Mouse (Mus musculus) hindbrain, embryonic 12.5 days (tissue): Measurements from ENCODE around the gene Ring1. TPM values are rescaled to one million over a fixed set of nuclear protein-coding genes. Genes with fewer than 3 reads are reported as not detected.
A peak's percentile ranks its signal among the peaks of the same experiment; 100 is the strongest.
"Not testable (repeated sequence)": the region's sequence is repeated elsewhere in the genome, so short reads cannot be mapped to it uniquely, and the experiment has no call there.

Source experiments
- ATAC-seq: fragments of 200-750 bp; cut with Nextera tagmentation; 2 replicates; pipeline ENCODE4 v1.8.0; 2017; ENCODE audit warnings: moderate TSS enrichment; ENCODE audit not compliant: low FRiP score
- H3K27ac ChIP-seq: fragments of 300-500 bp; sonication (generic); 2 replicates; pipeline ENCODE4 v1.5.1; 2016; ENCODE audit warnings: mild to moderate bottlenecking
- H3K27me3 ChIP-seq: fragments of 300-500 bp; sonication (generic); 2 replicates; pipeline ENCODE4 v1.6.1; 2016; ENCODE audit warnings: mild to moderate bottlenecking
- H3K36me3 ChIP-seq: fragments of 300-500 bp; sonication (generic); 2 replicates; pipeline ENCODE4 v1.6.1; 2016; ENCODE audit warnings: mild to moderate bottlenecking
- H3K4me1 ChIP-seq: fragments of 300-500 bp; sonication (generic); 2 replicates; pipeline ENCODE4 v1.6.1; 2016
- H3K4me2 ChIP-seq: fragments of 300-500 bp; sonication (generic); replicated peaks from 2 replicates; pipeline ENCODE4 v1.6.1; 2016; ENCODE audit warnings: mild to moderate bottlenecking
- H3K4me3 ChIP-seq: fragments of 300-500 bp; sonication (generic); 2 replicates; pipeline ENCODE4 v1.5.1; 2016; ENCODE audit warnings: mild to moderate bottlenecking
- H3K9ac ChIP-seq: fragments of 300-500 bp; sonication (generic); 2 replicates; pipeline ENCODE4 v1.6.1; 2016; ENCODE audit warnings: mild to moderate bottlenecking, moderate library complexity
- H3K9me3 ChIP-seq: fragments of 300-500 bp; sonication (generic); replicated peaks from 2 replicates; pipeline ENCODE4 v1.6.1; 2016; ENCODE audit warnings: mild to moderate bottlenecking
- WGBS: fragments of 180-500 bp; shearing (Covaris S2); methylation state at CpG from one replicate; pipeline ENCODE4 v1.1.7; 2016; 5-methylcytosine and 5-hydroxymethylcytosine counted together
- polyA plus RNA-seq: library from polyadenylated mRNA; unstranded; fragments of >200 nt; fragmentation: Nextera tagmentation; extraction: Ambion mirVana; gene quantifications from 2 replicates; pipeline ENCODE4 v1.2.1, GENCODE M21; 2016

Gene Ring1
- polyA plus RNA-seq, 1 experiment from 2014 or later = 28.2 TPM

GRCm38 (mm10) chr17:34003426-34003825, 21.1 kb downstream of the Ring1 start:
- H3K36me3 ChIP-seq = no peaks in the 10 kb centered on the region
- H3K27ac ChIP-seq = no peak overlapping the region
- WGBS = 4% methylated on average over 5 of the region's 5 CpGs
- peaks cover 38% of the 10 kb centered on the region for H3K27me3 ChIP-seq
- H3K4me2 ChIP-seq = no peak overlapping the region
- no peaks in the 10 kb centered on the region; the same call in 1 of the 2 replicates for H3K9me3 ChIP-seq
- no peak overlapping the region for H3K4me3 ChIP-seq
- H3K9ac ChIP-seq = no peak overlapping the region
- no peak for ATAC-seq
- H3K4me1 ChIP-seq = peaks cover 14% of the 10 kb centered on the region

- 42% methylated on average over 2 of the region's 2 CpGs for WGBS
Measured at GRCm38 (mm10) chr17:34000796-34001195, 23.7 kb downstream of the Ring1 start.

GRCm38 (mm10) chr17:34000150-34000537, 24.3 kb downstream of the Ring1 start, which contains the start of gene H2-K1:
Gene H2-K1, minus strand, starts transcription at chr17:34000347.
- no peak within 1 kb of the TSS for H3K27ac ChIP-seq
- peak within 1 kb of the TSS; percentile 53 for H3K4me3 ChIP-seq
- H3K4me1 ChIP-seq = peaks cover 14% of the 10 kb centered on the region
- H3K27me3 ChIP-seq = peaks cover 49% of the 10 kb centered on the region
- H3K4me2 ChIP-seq = peak within 1 kb of the TSS; percentile 96
- H3K9ac ChIP-seq = peak within 1 kb of the TSS; percentile 59
- WGBS = under 1% methylated on average over 30 of the region's 30 CpGs
- H3K36me3 ChIP-seq = no peaks in the 10 kb centered on the region
- no peaks in the 10 kb centered on the region for H3K9me3 ChIP-seq
- peak; percentile 81 for ATAC-seq

More at GRCm38 (mm10) chr17:34000796-34001195, 23.7 kb downstream of the Ring1 start:
- H3K4me1 ChIP-seq = peaks cover 14% of the 10 kb centered on the region
- H3K4me2 ChIP-seq, ATAC-seq, H3K9me3 ChIP-seq, H3K9ac ChIP-seq, H3K36me3 ChIP-seq, H3K27ac ChIP-seq: not testable (repeated sequence)
- H3K27me3 ChIP-seq = peaks cover 49% of the 10 kb centered on the region
- peak overlapping the region; percentile 53; the same call in 1 of the 2 replicates for H3K4me3 ChIP-seq

- no peaks in the 10 kb centered on the region for H3K9me3 ChIP-seq
- H3K4me3 ChIP-seq = peak overlapping the region; percentile 53
- peak overlapping the region; percentile 59 for H3K9ac ChIP-seq
- peak overlapping the region; percentile 96 for H3K4me2 ChIP-seq
- peaks cover 14% of the 10 kb centered on the region for H3K4me1 ChIP-seq
- no peak overlapping the region for H3K27ac ChIP-seq
- H3K36me3 ChIP-seq = no peaks in the 10 kb centered on the region
- peaks cover 49% of the 10 kb centered on the region for H3K27me3 ChIP-seq
- 4% methylated on average over 87 of the region's 87 CpGs for WGBS
- ATAC-seq = peak; percentile 46
Measured at GRCm38 (mm10) chr17:33999341-34000149, 24.9 kb downstream of the Ring1 start.

GRCm38 (mm10) chr17:33998697-33999096, 25.8 kb downstream of the Ring1 start:
- peaks cover 14% of the 10 kb centered on the region for H3K4me1 ChIP-seq
- not testable (repeated sequence) for H3K9ac ChIP-seq, H3K9me3 ChIP-seq, H3K4me3 ChIP-seq, ATAC-seq, H3K4me2 ChIP-seq, H3K27ac ChIP-seq, H3K36me3 ChIP-seq
- peaks cover 49% of the 10 kb centered on the region for H3K27me3 ChIP-seq
- WGBS = 59% methylated on average over 5 of the region's 5 CpGs

GRCm38 (mm10) chr17:33997025-33997424, 27.5 kb downstream of the Ring1 start:
- H3K27ac ChIP-seq, H3K9me3 ChIP-seq, H3K9ac ChIP-seq, H3K36me3 ChIP-seq, ATAC-seq, H3K4me3 ChIP-seq, H3K4me2 ChIP-seq: not testable (repeated sequence)
- peaks cover 14% of the 10 kb centered on the region for H3K4me1 ChIP-seq
- 86% methylated on average over 2 of the region's 2 CpGs for WGBS
- peaks cover 44% of the 10 kb centered on the region for H3K27me3 ChIP-seq

- Histone ChIP-seq H3K4me1 (peaks cover 14% of the 10 kb centered on the region), H3K9me3 (no peaks in the 10 kb centered on the region), H3K9ac (no peak overlapping the region), H3K36me3 (no peaks in the 10 kb centered on the region), H3K27me3 (peaks cover 30% of the 10 kb centered on the region), H3K4me3 (no peak overlapping the region), H3K27ac (no peak overlapping the region), H3K4me2 (no peak overlapping the region)
- no peak for ATAC-seq
- 68% methylated on average over 3 of the region's 3 CpGs for WGBS
Measured at GRCm38 (mm10) chr17:33995651-33996050, 28.8 kb downstream of the Ring1 start.

- H3K36me3 ChIP-seq = no peaks in the 10 kb centered on the region
- no peak overlapping the region for H3K4me3 ChIP-seq
- 92% methylated on average over 8 of the region's 8 CpGs for WGBS
- H3K27me3 ChIP-seq = peaks cover 23% of the 10 kb centered on the region
- no peaks in the 10 kb centered on the region for H3K9me3 ChIP-seq
- no peak overlapping the region for H3K27ac ChIP-seq
- ATAC-seq = no peak
- H3K4me2 ChIP-seq = no peak overlapping the region
- no peak overlapping the region for H3K9ac ChIP-seq
- H3K4me1 ChIP-seq = peaks cover 8% of the 10 kb centered on the region
Measured at GRCm38 (mm10) chr17:33994959-33995358, 29.5 kb downstream of the Ring1 start.

GRCm38 (mm10) chr17:33991788-33992664, 32.5 kb downstream of the Ring1 start:
- WGBS = 31% methylated on average over 10 of the region's 10 CpGs
- no peak overlapping the region for H3K4me3 ChIP-seq
- no peaks in the 10 kb centered on the region for H3K4me1 ChIP-seq
- H3K4me2 ChIP-seq = no peak overlapping the region
- no peak overlapping the region for H3K9ac ChIP-seq
- no peaks in the 10 kb centered on the region for H3K9me3 ChIP-seq
- peaks cover 9% of the 10 kb centered on the region for H3K27me3 ChIP-seq
- H3K36me3 ChIP-seq = no peaks in the 10 kb centered on the region
- no peak overlapping the region for H3K27ac ChIP-seq
- ATAC-seq = no peak; the same call in 1 of the 2 replicates

- not testable (repeated sequence) for H3K36me3 ChIP-seq, H3K9ac ChIP-seq, H3K27ac ChIP-seq, H3K9me3 ChIP-seq, ATAC-seq
- H3K4me1 ChIP-seq = peaks cover 13% of the 10 kb centered on the region
- H3K27me3 ChIP-seq = peaks cover 38% of the 10 kb centered on the region
- peak overlapping the region; percentile 50; the same call in 1 of the 2 replicates for H3K4me3 ChIP-seq
- WGBS = 10% methylated on average over 8 of the region's 8 CpGs
- peak overlapping the region; percentile 66 for H3K4me2 ChIP-seq
Measured at GRCm38 (mm10) chr17:33982136-33982535, 42.3 kb downstream of the Ring1 start.

- Histone ChIP-seq H3K4me3 (peak overlapping the region; percentile 50), H3K9ac (peak overlapping the region; percentile 67), H3K27me3 (peaks cover 43% of the 10 kb centered on the region), H3K4me1 (peaks cover 13% of the 10 kb centered on the region), H3K4me2 (peak overlapping the region; percentile 66), H3K27ac (peak overlapping the region; percentile 92)
- H3K9me3 ChIP-seq, H3K36me3 ChIP-seq: not testable (repeated sequence)
- ATAC-seq = peak; percentile 96
- under 1% methylated on average over 27 of the region's 27 CpGs for WGBS
Measured at GRCm38 (mm10) chr17:33981192-33981909, 43.1 kb downstream of the Ring1 start.
